29 mouse cellular contexts compared by ENCODE assay signal in the genomic region with DNA sequence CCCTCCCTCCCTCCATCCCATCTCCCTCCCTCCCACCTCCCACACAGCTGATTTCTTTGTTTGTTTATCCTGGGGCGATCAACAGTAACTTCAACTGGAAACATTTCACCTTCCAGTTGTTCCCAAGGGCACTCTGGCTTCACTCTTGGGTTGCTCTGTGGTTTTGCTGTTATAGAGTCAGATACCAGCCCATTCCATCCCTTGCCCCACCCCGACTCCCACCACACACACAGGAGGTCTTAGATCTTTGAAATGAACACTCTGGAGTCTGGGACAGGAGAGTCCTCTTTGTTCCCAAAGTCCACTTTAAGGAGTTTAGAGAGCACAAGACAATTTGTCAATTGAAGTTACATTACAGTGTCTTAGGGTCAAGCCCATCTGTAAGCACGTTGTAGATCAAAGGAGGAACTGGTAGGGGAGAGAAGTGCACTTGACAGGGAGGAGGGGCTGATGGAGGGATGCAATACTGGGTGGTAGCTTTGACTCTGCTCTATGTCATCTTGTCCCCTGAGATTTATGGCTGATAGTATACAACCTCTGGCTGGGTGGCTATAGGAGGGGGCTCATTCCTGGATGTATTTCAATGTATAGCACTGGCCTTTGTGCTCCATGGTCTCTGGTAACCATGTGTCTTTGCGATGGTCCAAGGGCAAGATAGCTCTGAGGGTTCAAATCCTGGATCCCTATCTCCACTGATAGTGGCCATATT.
DNase-seq lines count a peak whose midpoint lies in the region; ATAC-seq and TF ChIP-seq lines count a peak whose summit lies in the region.
"Had no signal": no experiment of that assay in that cellular context is flagged by ENCODE, and none has a peak within 500 bp of the region (broad histone marks: within the 10 kb centered on the region; RNA-seq: fewer than 3 reads in every experiment).

No protein-coding gene starts in this region.

- H3K27me3 ChIP-seq in kidney, embryonic 14.5 days (ENCODE audit: control insufficient read depth, insufficient read depth, low read length): no peaks in the 10 kb centered on the region; the same call in 1 of the 2 replicates
- no peaks in the 10 kb centered on the region for H3K27me3 ChIP-seq in lung, embryonic 16.5 days (ENCODE audit: control insufficient read depth, insufficient read depth, low read depth, low read length)
- H3K27me3 ChIP-seq in thymus, adult 2 months (ENCODE audit: control insufficient read depth, insufficient read depth, low read length): no peaks in the 10 kb centered on the region
- H3K27me3 ChIP-seq: embryonic facial prominence, embryonic 15.5 days; forebrain, embryonic 13.5 days; intestine, embryonic 15.5 days; limb, embryonic 13.5 days; neural tube, embryonic 12.5 days had no signal

- no peaks in the 10 kb centered on the region for H3K4me1 ChIP-seq in kidney, embryonic 14.5 days (ENCODE audit: control insufficient read depth, insufficient read depth, low read length)
- no peaks in the 10 kb centered on the region for H3K4me1 ChIP-seq in lung, embryonic 16.5 days (replicated peaks; ENCODE audit: control insufficient read depth, insufficient read depth, low read length)
- H3K4me1 ChIP-seq in thymus, adult 2 months (replicated peaks; ENCODE audit: control insufficient read depth, insufficient read depth, low read length): no peaks in the 10 kb centered on the region
- H3K4me1 ChIP-seq: embryonic facial prominence, embryonic 15.5 days; forebrain, embryonic 13.5 days; intestine, embryonic 15.5 days; limb, embryonic 13.5 days; neural tube, embryonic 12.5 days had no signal

- no peak overlapping the region for H3K27ac ChIP-seq in kidney, embryonic 14.5 days (ENCODE audit: low read depth, low read length)
- H3K27ac ChIP-seq in lung, embryonic 16.5 days (ENCODE audit: low read length): no peak overlapping the region
- H3K27ac ChIP-seq in thymus, adult 2 months (ENCODE audit: control insufficient read depth, insufficient read depth, low read length): no peak overlapping the region
- H3K27ac ChIP-seq: embryonic facial prominence, embryonic 10.5 days; embryonic facial prominence, embryonic 15.5 days; forebrain, embryonic 13.5 days; intestine, embryonic 15.5 days; left cerebral cortex, adult 2 months; limb, embryonic 13.5 days; midbrain, embryonic 10.5 days; neural tube, embryonic 12.5 days had no signal

- H3K9ac ChIP-seq in kidney, embryonic 14.5 days (ENCODE audit: low read depth, low read length): no peak overlapping the region
- H3K9ac ChIP-seq in lung, embryonic 16.5 days (ENCODE audit: low read length): no peak overlapping the region
- H3K9ac ChIP-seq: embryonic facial prominence, embryonic 15.5 days; forebrain, embryonic 13.5 days; intestine, embryonic 15.5 days; limb, embryonic 13.5 days; neural tube, embryonic 12.5 days had no signal

- no peak overlapping the region for H3K4me3 ChIP-seq in kidney, embryonic 14.5 days (ENCODE audit: low read length)
- H3K4me3 ChIP-seq in lung, embryonic 16.5 days (ENCODE audit: low read length): no peak overlapping the region
- no peak overlapping the region for H3K4me3 ChIP-seq in thymus, adult 2 months (ENCODE audit: control insufficient read depth, insufficient read depth, low read length)
- H3K4me3 ChIP-seq: embryonic facial prominence, embryonic 10.5 days; embryonic facial prominence, embryonic 15.5 days; forebrain, embryonic 13.5 days; intestine, embryonic 15.5 days; left cerebral cortex, adult 2 months; limb, embryonic 13.5 days; midbrain, embryonic 10.5 days; myocyte; neural tube, embryonic 12.5 days had no signal

- TF ChIP-seq POLR2A in thymus, adult 2 months (IDR thresholded peaks at IDR 0.05; ENCODE audit: control insufficient read depth, extremely low read depth, insufficient read depth, low read length, poor library complexity): no peak

- peak; percentile 89 for ATAC-seq in kidney, embryonic 14.5 days (ENCODE audit: low FRiP score, low TSS enrichment)
- peak; percentile 12; the same call in 1 of the 2 replicates for ATAC-seq in lung, embryonic 16.5 days (ENCODE audit: low read depth)
- ATAC-seq: CD4-positive, CD25-positive, alpha-beta regulatory T cell, adult 4 months; forebrain, embryonic 13.5 days; hindbrain, embryonic 16.5 days; intestine, embryonic 15.5 days; midbrain, embryonic 16.5 days had no signal

- no peak for TF ChIP-seq CTCF in thymus, adult 2 months (IDR thresholded peaks at IDR 0.05; ENCODE audit: borderline replicate concordance, control insufficient read depth, extremely low read depth, insufficient read depth, low read length, poor library complexity)

- WGBS in kidney, embryonic 14.5 days: 18% methylated on average over 4 of the region's 4 CpGs
- WGBS in lung, embryonic 16.5 days: 13% methylated on average over 4 of the region's 4 CpGs
- 43% methylated on average over 4 of the region's 4 CpGs for WGBS in thymus, adult 2 months

- no peaks in the 10 kb centered on the region for H3K36me3 ChIP-seq in kidney, embryonic 14.5 days (ENCODE audit: control insufficient read depth, insufficient read depth, low read length)
- no peaks in the 10 kb centered on the region for H3K36me3 ChIP-seq in lung, embryonic 16.5 days (ENCODE audit: control insufficient read depth, insufficient read depth, low read length)
- H3K36me3 ChIP-seq in thymus, adult 2 months (ENCODE audit: control insufficient read depth, insufficient read depth, low read length): no peaks in the 10 kb centered on the region
- H3K36me3 ChIP-seq: embryonic facial prominence, embryonic 10.5 days; embryonic facial prominence, embryonic 15.5 days; intestine, embryonic 15.5 days; limb, embryonic 13.5 days; midbrain, embryonic 10.5 days; neural tube, embryonic 12.5 days had no signal

- no peaks in the 10 kb centered on the region for H3K9me3 ChIP-seq in kidney, embryonic 14.5 days (ENCODE audit: control insufficient read depth, low read length)
- H3K9me3 ChIP-seq in lung, embryonic 16.5 days (ENCODE audit: control insufficient read depth, low read length): no peaks in the 10 kb centered on the region; the same call in 1 of the 2 replicates
- H3K9me3 ChIP-seq: embryonic facial prominence, embryonic 10.5 days; embryonic facial prominence, embryonic 15.5 days; forebrain, embryonic 13.5 days; intestine, embryonic 15.5 days; limb, embryonic 13.5 days; midbrain, embryonic 10.5 days; neural tube, embryonic 12.5 days had no signal

- no peak overlapping the region for H3K4me2 ChIP-seq in kidney, embryonic 14.5 days (replicated peaks; ENCODE audit: low read depth, low read length)
- no peak overlapping the region for H3K4me2 ChIP-seq in lung, embryonic 16.5 days (ENCODE audit: low read depth, low read length)
- H3K4me2 ChIP-seq: embryonic facial prominence, embryonic 15.5 days; forebrain, embryonic 13.5 days; intestine, embryonic 15.5 days; limb, embryonic 13.5 days; liver, embryonic 11.5 days; neural tube, embryonic 12.5 days had no signal

- no peak for DNase-seq in kidney, postnatal 10 days
- DNase-seq in lung, postnatal 36 days: no peak
- DNase-seq in ZHBTc4 (ENCODE audit: low read depth, low spot score): peak; percentile 78
- no peak for DNase-seq in cerebellum, adult 8-10 months
- DNase-seq in thymus, adult 2 months: no peak
- DNase-seq: adrenal gland, postnatal 10 days; cerebellum, adult 9-10 months; cerebellum, postnatal 36 days; gastrocnemius, postnatal 10 days; kidney, adult 9 months; lung, postnatal 10 days; right cerebral cortex, adult 18-20 months; spleen, adult 18-20 months; thymus, postnatal 4 days had no signal
